ENCODE assay signal across 14 mouse cellular contexts in genomic region chr4:120517335-120517734, GRCm38 (mm10). TPM values are rescaled to one million over a fixed set of nuclear protein-coding genes. Genes with fewer than 3 reads are reported as not detected.
DNase-seq lines count a peak whose midpoint lies in the region; ATAC-seq and TF ChIP-seq lines count a peak whose summit lies in the region.
"Had no signal": no experiment of that assay in that cellular context is flagged by ENCODE, and none has a peak within 500 bp of the region (broad histone marks: within the 10 kb centered on the region; RNA-seq: fewer than 3 reads in every experiment).

No protein-coding gene starts in this region.

- DNase-seq in embryonic facial prominence, embryonic 14.5 days (ENCODE audit: low spot score): peak; percentile 51
- DNase-seq in embryonic facial prominence, embryonic 10.5 days (ENCODE audit: low spot score): no peak
- DNase-seq in urinary bladder, postnatal 36 days (ENCODE audit: low spot score in 2 of 2): peak; percentile 45 to 59
- DNase-seq in urinary bladder, adult 2 months (ENCODE audit: low spot score): no peak
- peak; percentile 17 for DNase-seq in lung, embryonic 14.5 days
- DNase-seq in layer of hippocampus, adult 11-12 months (ENCODE audit: low spot score): no peak
- no peak for DNase-seq in thymus, postnatal 4 days
- DNase-seq in testis, postnatal 10 days (ENCODE audit: low spot score): no peak
- DNase-seq: cerebellum, adult 11 months; thymus, postnatal 36 days had no signal

- H3K36me3 ChIP-seq in embryonic facial prominence, embryonic 14.5 days (ENCODE audit: control insufficient read depth, insufficient read depth, low read length): peaks cover 65% of the 10 kb centered on the region
- H3K36me3 ChIP-seq in embryonic facial prominence, embryonic 10.5 days (replicated peaks): peaks cover 70% of the 10 kb centered on the region
- H3K36me3 ChIP-seq in lung, embryonic 14.5 days (ENCODE audit: insufficient read depth): peaks cover 56% of the 10 kb centered on the region

- no peaks in the 10 kb centered on the region for H3K4me1 ChIP-seq in embryonic facial prominence, embryonic 14.5 days (ENCODE audit: control insufficient read depth, insufficient read depth, low read length)
- no peaks in the 10 kb centered on the region for H3K4me1 ChIP-seq in embryonic facial prominence, embryonic 10.5 days
- no peaks in the 10 kb centered on the region for H3K4me1 ChIP-seq in lung, embryonic 14.5 days (ENCODE audit: insufficient read depth)

- no peak overlapping the region for H3K9ac ChIP-seq in embryonic facial prominence, embryonic 14.5 days (ENCODE audit: low read depth, low read length)
- no peak overlapping the region for H3K9ac ChIP-seq in lung, embryonic 14.5 days

- no peaks in the 10 kb centered on the region for H3K9me3 ChIP-seq in embryonic facial prominence, embryonic 14.5 days (ENCODE audit: control insufficient read depth, low read length)
- H3K9me3 ChIP-seq in embryonic facial prominence, embryonic 10.5 days: no peaks in the 10 kb centered on the region
- no peaks in the 10 kb centered on the region for H3K9me3 ChIP-seq in lung, embryonic 14.5 days (ENCODE audit: low read depth, low read length)

- no peaks in the 10 kb centered on the region for H3K27me3 ChIP-seq in embryonic facial prominence, embryonic 14.5 days (replicated peaks; ENCODE audit: control insufficient read depth, insufficient read depth, low read length)
- H3K27me3 ChIP-seq in embryonic facial prominence, embryonic 10.5 days (replicated peaks; ENCODE audit: low read depth, poor library complexity, severe bottlenecking): no peaks in the 10 kb centered on the region
- H3K27me3 ChIP-seq in lung, embryonic 14.5 days (ENCODE audit: insufficient read depth, low read length): no peaks in the 10 kb centered on the region

- no peak overlapping the region for H3K4me2 ChIP-seq in embryonic facial prominence, embryonic 14.5 days (ENCODE audit: low read depth, low read length)
- no peak overlapping the region for H3K4me2 ChIP-seq in lung, embryonic 14.5 days

- 0 out of 2 replicates have a peak overlapping the region, but pooled peaks have one; percentile 28 for H3K27ac ChIP-seq in embryonic facial prominence, embryonic 14.5 days (replicated peaks; ENCODE audit: low read depth, low read length)
- no peak overlapping the region for H3K27ac ChIP-seq in embryonic facial prominence, embryonic 10.5 days (replicated peaks)
- H3K27ac ChIP-seq in lung, embryonic 14.5 days (ENCODE audit: low read depth): no peak overlapping the region

- 75% methylated on average over 4 of the region's 4 CpGs for WGBS in embryonic facial prominence, embryonic 14.5 days
- WGBS in embryonic facial prominence, embryonic 10.5 days: 87% methylated on average over 4 of the region's 4 CpGs
- WGBS in lung, embryonic 14.5 days: 76% methylated on average over 4 of the region's 4 CpGs

- ATAC-seq in embryonic facial prominence, embryonic 14.5 days (ENCODE audit: low read depth): peak; percentile 44; the same call in 1 of the 2 replicates
- ATAC-seq in lung, embryonic 14.5 days (ENCODE audit: insufficient read depth): no peak; the same call in 1 of the 2 replicates
- ATAC-seq: activated CD4-positive, CD25-positive, alpha-beta regulatory T cell, adult 4 months had no signal

- H3K4me3 ChIP-seq in embryonic facial prominence, embryonic 14.5 days (ENCODE audit: low read depth, low read length): no peak overlapping the region
- no peak overlapping the region for H3K4me3 ChIP-seq in embryonic facial prominence, embryonic 10.5 days
- H3K4me3 ChIP-seq in lung, embryonic 14.5 days (ENCODE audit: low read depth, low read length): no peak overlapping the region
- H3K4me3 ChIP-seq: erythroblast, embryonic 14.5 days had no signal

- TF ChIP-seq CTCF in lung, embryonic 14.5 days (IDR thresholded peaks at IDR 0.05; ENCODE audit: low read depth): no peak

RNA-seq across cellular contexts. Expression of gene Slfnl1, which starts 14.7 kb away (rescaled TPM):
- polyA plus RNA-seq in embryonic facial prominence, embryonic 14.5 days (2014; fragmentation: Nextera tagmentation; extraction: Ambion mirVana): not detected in 2 replicates
- not detected in 2 replicates for polyA plus RNA-seq in embryonic facial prominence, embryonic 10.5 days (2016; fragmentation: Nextera tagmentation; extraction: Ambion mirVana)
- 0.11 TPM in 1 of 2 replicates, not detected in the other for polyA plus RNA-seq in urinary bladder, adult 2 months (2012; rRNA removed)
- 0.11 and 0.14 TPM in 2 replicates for polyA plus RNA-seq in lung, embryonic 14.5 days (2014; fragmentation: Nextera tagmentation; extraction: Ambion mirVana)
- polyA plus RNA-seq: activated CD4-positive, CD25-positive, alpha-beta regulatory T cell, adult 4 months; erythroblast, embryonic 14.5 days; heart, embryonic 14.5 days; liver, embryonic 16.5 days had no signal

RNA-seq across cellular contexts. Expression of gene Ctps, which starts 52.7 kb away (rescaled TPM):
- 77.3 and 84.1 TPM in 2 replicates for polyA plus RNA-seq in embryonic facial prominence, embryonic 14.5 days (2014; fragmentation: Nextera tagmentation; extraction: Ambion mirVana)
- polyA plus RNA-seq in embryonic facial prominence, embryonic 10.5 days (2016; fragmentation: Nextera tagmentation; extraction: Ambion mirVana): 135 and 145 TPM in 2 replicates
- polyA plus RNA-seq in urinary bladder, adult 2 months (2012; rRNA removed): 50.6 and 55.6 TPM in 2 replicates
- polyA plus RNA-seq in lung, embryonic 14.5 days (2014; fragmentation: Nextera tagmentation; extraction: Ambion mirVana): 108 and 114 TPM in 2 replicates

Comparison
In these comparisons a context has a peak if more than half of its experiments do, and no peak if none do; other contexts are left out.
1. DNase-seq: peak in embryonic facial prominence, embryonic 14.5 days (single experiment), urinary bladder, postnatal 36 days (2 of 2) and lung, embryonic 14.5 days (single experiment); none in embryonic facial prominence, embryonic 10.5 days (single experiment), urinary bladder, adult 2 months (single experiment), layer of hippocampus, adult 11-12 months (single experiment), thymus, postnatal 4 days (single experiment) and testis, postnatal 10 days (single experiment).